Mouse (Mus musculus) megakaryocyte, embryonic 14.5 days (primary cell): ENCODE results near the gene Cabp7.

Source experiments
- FLI1 ChIP-seq: IDR thresholded peaks from 2 replicates; pipeline ENCODE4 v1.6.1; 2012; ENCODE audit warnings: low read length, inconsistent platforms, mixed read lengths
- GATA1 ChIP-seq: IDR thresholded peaks from 3 replicates; pipeline ENCODE4 v1.6.1; 2012; ENCODE audit warnings: mixed read lengths, low read length, inconsistent platforms, borderline replicate concordance

DNA sequence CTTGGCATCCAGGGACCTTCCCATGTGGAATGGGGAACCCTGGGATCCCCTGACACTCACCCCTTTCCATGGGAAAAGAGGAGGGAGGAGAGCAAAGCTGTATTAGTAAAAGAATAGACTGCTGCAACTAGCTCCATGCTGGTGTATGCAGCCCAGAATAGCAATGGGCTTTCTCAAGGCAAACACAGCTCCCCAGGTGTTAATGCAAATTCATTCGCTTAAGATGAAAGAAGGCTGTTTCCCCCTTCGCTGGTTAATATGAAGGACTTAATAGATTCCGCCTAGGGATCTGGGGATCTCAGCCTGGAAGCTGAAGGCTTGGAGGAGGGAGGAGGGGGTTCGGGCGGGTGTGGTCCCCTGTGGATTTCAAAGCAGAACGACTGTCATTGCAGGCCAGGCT lies 15.4 kb upstream of the Cabp7 start:
- no peak for TF ChIP-seq GATA1
- TF ChIP-seq FLI1, result no peak
